Mouse (Mus musculus) inflammation-experienced regulatory T-cells, adult 6 months (primary cell): ENCODE data around the gene Csmd2. TPM values are rescaled to one million over a fixed set of nuclear protein-coding genes. Genes with fewer than 3 reads are reported as not detected.

Experiments
- ATAC-seq: one replicate; pipeline ENCODE4 v1.8.0; 2017
- polyA plus RNA-seq, 3 experiments: library from polyadenylated mRNA; unstranded; fragments of 100-300 nt; shearing (Covaris generic); gene quantifications; one replicate each; pipeline ENCODE4 v1.2.1; 2017

Csmd2 gene
- polyA plus RNA-seq, 3 experiments from 2014 or later = not detected

DNA sequence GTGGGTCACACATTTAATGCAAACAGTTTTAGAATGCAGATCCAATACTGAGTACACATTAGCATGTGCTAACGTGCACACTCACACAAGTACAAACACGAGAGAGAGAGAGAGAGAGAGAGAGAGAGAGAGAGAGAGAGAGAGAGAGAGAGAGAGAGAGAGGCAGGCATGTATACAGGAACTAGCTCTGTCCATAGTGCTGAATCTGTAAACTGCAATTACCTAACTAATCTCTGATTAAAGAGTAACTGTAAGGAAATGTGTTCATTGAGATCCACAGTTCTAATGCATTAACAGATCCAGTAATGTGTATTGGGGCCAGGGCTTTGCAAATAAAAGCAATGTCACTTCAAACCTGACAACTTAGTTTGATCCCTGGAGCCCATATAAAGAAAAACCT lies 257.5 kb downstream of the Csmd2 start:
- no peak for ATAC-seq

DNA sequence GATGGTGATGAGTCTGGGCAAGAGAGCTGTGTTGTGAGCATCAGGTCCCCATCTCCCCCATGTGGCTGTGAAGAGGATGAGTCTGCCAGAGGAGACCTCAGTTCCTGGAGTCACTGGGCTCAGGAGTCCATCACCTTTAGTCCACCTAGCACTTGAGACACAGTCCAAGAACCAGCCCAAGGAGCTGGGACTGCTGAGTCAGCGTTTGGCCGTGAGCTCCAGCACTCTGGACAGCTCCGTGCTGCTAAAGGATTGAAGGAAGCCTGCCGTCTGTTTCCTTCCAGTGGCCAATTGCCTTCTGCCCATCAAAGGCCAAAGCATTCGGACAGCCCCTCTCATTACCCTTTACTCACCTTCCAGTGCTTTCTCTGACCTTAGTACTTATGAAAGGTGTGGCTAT lies 261.0 kb downstream of the Csmd2 start:
- no peak for ATAC-seq

DNA sequence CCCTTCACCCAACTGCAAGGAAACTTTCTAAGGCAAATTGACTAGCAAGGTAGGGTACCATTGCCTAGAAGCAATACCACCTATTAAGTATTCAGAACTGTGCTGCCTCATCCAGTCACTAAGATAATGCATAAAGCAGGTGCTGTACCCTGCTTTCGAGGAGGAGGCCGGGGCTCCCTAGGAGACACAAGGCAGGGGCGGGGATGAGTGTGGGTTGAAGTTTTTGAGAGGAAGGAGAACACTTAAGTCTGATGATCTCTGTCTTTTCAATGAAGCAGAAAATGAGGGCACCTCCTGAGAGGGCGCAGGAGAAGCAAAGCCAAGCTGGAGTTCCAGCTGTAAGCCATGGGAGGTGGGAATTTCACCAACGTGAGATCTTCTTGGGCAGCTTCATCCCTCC lies 271.6 kb downstream of the Csmd2 start:
- ATAC-seq = no peak

DNA sequence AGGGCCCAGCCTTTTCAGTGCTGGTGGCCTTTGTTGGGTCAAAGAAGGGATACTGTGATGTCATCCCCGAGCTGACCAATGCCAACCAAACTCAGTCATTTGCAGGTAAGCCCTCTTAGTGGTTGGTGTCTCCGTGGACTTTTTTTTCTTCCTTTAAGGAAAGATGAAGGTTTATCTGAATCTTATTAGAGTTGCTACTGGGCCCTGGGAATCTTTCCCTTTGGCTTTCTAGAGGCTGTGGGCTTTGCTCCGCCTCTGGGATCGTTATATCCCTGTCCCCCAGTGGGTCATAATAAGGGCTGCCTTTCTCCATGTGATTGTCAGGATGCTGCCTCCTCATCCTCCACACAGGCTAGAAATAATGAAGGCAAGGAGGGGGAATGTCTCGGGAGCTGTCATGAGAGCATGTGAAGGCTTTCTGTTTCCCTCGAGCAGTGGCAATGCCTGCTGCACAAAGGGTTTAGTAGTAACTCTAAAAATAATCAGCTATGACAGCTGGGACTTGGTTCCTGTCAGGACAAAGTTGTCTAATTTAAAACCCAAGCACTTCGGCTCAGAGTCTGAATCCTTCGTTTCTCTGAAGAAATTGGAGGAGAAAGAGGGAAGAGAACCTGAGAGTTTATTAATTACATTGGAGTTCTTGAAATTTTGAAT lies 273.4 kb downstream of the Csmd2 start, which contains the start of gene Hmgb4:
TSS of gene Hmgb4 (minus strand) at position 51 of the 654 bp plus-strand sequence.
- no peak for ATAC-seq

DNA sequence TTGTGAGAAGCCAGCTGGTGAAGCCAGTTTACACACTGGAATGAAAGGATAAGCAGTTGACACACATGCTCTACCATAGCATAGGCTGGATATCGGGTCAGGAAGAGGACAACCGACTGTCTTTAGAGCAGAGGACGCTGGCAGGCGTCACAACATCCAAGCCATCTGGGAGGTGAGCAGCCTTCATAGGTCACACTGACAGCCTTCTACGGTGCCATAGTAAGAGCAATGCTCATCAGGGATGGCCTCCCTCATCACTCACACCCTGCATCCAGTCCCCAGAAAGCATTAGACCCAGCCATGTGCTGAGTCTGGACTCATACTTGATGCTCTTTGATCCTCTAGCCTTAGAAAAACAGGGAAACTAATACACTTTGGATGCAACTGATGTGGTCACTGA lies 276.8 kb downstream of the Csmd2 start:
- no peak for ATAC-seq

DNA sequence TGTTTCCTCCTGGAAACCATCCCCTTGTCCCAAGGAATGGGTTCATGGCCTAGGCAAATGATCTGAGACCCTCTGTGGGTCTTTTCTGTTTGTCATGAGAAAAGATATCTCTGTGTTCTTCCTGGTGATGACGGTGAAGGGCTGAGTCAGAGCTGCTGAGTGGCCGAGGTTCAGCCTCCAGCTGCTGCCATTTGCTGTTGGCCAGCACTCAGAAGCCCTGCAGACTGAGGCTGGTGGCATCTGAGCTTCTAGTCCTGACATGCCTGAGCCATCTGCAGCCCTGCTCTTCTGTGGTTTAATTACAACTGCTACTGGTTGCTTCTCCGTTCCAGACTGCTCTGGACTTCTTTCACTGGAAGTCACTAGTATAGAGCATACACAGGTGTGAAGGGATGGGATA lies 277.7 kb downstream of the Csmd2 start:
- ATAC-seq = no peak

DNA sequence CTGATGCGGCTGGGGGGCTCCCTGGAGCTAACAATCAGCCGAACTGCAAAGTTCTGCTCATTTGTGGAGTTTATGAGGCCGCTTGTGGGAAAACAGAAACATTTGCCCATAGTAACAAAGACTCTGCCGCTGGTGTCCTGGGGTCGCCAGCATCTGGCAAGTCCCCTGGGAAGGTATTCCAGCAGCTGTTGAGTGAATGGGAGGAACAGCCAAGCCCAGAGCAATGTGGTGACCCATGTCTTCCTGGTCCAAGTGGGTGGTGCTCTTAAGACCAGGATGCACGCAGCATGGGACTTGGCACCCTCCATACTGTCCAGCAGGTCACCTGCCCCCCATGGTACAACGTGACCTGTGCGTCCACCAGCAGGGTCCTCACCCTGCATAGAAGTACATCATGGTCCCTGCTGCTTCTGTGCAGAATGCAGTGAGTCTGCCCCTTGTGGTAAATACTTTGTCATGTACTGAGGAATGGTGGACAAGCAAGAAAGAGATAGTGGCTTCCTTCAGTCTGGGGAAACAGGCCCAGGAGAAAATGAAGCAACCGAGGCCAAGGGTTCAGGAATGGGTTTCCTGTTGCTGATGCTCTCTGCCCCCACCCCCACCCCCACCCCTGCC lies 281.7 kb downstream of the Csmd2 start:
- no peak for ATAC-seq

DNA sequence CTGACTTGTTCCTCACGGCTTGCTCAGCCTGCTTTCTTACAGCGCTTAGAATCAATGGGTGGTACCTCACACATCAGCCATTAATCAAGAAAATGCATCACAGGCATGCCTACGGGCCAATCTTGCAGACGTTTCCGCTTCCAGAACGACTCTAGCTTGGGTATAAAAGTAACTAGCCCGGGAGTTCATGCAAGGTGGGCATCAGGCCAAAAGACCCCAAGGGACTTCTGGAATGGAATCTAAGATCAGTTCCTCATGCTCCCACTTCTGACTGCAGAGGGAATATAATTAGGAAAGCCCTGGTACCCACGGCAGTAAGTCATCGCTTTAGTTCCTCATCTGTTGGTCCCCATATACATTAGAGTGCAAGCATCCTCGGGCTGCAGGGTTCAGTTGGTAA lies 282.5 kb downstream of the Csmd2 start:
- ATAC-seq = no peak

DNA sequence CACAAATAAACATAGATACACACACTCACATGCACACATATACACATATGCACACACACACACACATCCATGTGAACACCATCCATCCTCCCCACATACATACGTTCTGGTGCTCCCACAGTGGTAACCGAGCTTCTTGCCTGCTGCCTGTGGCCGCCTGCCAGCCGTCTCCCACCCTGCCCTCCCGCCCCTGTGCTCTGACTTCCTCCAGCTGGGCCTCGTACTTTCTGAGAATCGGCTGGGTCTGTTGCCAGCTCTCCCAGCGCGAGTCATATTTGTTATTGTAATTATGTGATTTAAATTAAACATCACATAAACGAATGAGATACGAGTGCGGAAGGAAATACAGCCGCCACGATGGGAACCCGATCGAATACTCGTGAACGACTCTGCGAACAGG lies 283.3 kb downstream of the Csmd2 start:
- no peak for ATAC-seq

DNA sequence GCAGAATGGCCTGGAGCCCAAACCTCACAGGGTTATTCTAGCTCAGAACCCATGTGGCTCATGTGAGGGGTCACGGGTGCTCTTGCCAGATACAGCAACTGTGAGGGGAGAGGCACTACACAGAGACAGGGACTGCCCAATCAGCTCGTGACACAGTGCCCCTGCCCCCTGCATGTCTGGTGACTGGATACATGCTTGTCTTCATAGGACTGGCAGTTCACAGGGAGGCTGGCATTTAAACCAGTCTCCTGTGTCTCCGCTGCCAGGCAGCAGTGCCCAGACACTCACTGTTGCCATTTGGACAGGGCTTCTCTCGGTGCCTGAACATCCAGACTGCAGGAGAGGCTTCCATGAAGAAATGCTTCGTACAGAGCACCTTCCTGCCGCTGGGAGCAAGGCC lies 284.8 kb downstream of the Csmd2 start:
- ATAC-seq = no peak

DNA sequence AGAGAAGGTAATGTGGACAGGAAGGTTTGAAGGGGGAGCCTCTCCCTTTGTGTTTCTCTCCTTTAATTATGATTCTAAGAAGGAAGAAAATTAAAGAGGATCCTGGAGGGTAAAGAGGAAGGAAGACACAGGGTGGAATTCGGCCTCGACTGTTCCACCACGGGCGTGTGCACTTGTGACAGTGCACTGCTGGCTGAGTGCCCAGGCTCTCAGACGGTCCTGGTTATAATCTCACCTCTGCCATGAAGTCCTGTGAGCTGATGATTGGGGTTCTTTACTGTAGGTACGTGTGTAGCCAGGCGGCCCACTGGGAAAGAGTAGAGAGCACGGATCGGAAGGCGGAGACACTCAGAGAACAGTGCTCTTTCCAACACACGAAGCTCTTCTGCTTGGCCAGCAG lies 285.5 kb downstream of the Csmd2 start:
- no peak for ATAC-seq

DNA sequence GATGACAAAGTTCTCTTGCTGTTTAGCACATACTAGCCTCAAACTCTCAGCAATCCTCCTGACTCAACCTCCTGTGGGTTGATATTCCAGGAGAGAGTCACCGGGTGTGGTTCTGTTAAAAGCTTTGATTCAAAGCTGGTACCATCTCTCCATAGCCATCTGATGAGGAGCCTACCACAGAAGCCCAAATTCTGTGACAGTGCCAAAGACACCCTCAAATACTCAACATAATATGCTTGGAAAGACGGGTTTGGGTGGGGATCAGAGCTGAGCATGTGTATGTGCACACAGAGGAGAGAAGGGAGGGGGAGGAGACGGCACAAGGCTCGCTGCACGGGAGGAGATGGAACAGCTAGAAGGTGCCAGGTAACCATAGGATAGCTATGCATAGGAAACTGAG lies 287.5 kb downstream of the Csmd2 start:
- ATAC-seq = no peak

DNA sequence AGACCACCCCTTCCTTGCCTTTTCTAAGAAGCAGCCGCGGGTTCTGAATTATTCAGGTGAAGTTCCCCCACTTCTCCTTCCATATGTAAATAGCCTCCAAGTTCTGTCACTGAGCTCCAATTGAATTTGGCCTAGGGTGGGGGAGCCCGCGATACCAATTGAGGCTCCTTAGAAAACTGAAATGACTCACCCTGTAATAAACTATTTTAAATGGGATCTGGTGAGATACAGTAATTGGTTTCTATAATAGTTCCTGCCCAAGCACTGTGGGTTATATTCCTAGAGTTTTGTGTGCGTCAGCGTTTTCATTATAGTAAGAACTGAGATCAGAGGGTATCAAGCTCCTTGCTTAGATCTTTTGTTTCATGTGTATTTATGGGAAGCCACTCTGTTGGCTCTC lies 287.9 kb downstream of the Csmd2 start:
- ATAC-seq = no peak

DNA sequence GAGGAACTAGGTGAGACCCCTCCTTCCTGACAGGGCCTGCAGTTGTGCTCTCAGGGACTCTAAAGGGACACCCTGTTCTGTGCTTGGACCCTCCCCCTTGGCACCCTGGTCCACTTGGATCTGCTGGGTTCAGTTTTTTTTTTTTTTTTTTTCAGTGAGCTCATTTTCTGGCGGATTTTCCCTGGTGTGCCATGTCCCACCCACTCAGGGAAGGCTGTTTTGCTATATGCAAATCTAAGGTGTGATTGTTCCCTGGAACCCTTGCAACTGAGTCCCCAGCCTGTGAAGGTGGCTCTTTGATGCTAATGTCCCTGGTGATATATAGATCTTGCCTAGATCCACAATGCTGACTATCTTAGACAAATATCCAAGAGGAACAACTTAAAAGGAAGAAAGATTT lies 297.4 kb downstream of the Csmd2 start:
- no peak for ATAC-seq

DNA sequence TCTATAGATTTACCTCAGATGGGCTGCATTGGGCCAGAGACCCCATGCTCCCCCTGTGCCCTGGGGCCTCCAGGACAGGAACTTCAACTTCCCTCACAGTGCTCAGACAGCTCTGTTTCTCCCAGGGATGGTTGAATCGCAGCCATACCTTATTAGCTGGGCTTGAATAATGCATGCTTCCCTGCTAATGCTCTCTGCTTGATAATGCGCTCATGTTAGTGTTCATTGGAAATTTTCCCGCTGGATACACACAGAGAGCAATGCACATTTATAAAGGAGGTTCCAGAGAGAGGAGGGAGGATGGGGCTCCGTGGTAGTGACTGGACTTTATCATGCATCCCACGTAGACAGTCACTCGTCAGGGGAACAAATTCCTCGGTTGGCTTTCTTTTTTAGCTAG lies 300.4 kb downstream of the Csmd2 start:
- no peak for ATAC-seq

DNA sequence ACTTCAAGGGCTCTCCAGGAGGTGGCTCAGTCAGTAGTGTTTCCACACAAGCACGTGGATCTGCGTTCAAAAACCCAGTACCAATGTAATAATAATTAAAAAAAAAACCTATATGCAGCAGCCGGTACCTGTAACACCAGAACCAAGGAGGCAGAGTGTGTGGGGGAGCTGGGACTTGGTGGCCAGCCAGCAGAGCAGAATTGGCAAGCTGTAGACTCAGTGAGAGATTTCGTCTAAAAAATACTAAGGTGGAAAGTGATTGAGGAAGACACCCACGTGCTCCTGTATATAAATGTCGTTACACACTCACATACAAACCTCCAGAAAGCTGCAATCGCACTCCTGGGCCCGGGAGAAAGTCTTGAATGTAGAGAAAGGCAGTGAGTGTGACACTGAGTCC lies 316.4 kb downstream of the Csmd2 start:
- ATAC-seq = no peak

DNA sequence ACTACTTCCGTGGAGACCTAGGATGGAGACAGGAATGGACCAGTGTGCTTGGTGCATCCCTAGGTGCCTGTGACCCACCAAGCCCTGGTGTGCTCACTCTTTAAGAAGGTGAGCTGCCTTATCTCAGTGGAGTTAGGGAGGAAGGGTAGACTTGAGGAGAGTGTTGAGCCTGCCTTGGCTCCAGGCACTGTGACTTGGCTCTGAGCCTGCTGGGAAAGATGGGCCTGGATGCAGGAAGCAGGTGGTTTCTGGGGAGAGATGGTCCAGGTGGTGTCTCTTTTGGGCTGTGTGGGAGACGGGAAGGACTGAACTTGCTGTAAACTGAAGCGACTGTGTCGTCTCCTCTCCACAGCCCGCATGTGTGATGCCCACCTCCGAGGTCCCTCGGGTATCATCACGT lies 318.4 kb downstream of the Csmd2 start:
- ATAC-seq = no peak

DNA sequence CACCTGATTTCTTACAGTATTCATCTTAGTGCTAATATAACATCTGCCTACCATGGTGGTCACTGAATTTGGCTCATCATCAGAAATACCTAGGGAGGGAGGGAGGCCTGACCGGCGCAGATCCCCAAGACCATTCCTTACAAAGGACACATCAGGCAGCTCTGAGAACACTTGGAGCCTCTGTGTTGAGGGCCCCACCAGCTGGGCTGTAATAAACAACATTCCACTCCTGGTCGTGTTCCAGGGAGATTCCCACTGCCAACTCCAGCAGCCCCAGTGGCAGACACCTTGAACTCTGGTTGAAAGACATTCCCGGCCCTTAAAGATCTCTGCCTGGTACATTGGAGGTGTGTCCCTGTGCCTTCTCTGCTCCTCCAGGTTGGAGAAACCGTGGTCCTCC lies 327.7 kb downstream of the Csmd2 start:
- ATAC-seq = no peak

DNA sequence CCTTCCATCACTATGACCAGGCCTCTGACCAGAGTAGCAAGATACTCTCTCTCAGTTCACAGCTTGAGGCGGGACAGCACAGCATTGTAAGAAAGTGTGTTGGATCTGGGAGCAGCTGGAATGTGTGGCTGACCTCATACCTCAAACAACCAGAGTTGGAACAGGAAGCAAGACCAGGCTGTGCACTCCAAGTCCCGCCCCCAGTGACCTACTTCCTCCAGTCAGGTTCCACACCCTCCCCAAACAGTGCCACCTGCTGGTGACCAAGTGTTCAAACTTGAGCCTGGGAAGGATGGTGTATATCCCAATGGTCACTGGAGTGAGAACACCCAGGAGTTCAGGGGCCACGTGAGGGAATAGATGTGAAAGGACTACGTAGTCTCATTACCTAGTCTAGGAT lies 330.3 kb downstream of the Csmd2 start:
- ATAC-seq = no peak

DNA sequence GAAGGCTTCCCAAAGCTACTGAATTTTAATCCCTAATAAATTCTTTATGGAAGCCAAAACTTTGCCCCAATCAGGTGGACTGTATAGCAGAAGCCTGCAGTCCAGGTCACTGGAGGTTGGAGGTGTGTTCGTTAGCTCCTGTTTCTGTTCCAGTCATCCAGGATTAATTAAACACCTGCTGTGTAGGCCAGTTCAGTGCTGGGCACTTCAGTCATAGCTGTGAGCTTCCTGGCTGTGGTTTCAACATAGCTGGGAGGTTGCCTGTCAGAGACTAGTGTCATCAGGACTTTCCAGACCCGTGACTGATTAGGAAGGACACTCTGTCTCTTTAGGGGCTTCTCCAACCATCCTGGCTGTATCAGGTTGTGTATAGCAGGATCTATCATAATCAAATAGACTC lies 337.9 kb downstream of the Csmd2 start:
- no peak for ATAC-seq

DNA sequence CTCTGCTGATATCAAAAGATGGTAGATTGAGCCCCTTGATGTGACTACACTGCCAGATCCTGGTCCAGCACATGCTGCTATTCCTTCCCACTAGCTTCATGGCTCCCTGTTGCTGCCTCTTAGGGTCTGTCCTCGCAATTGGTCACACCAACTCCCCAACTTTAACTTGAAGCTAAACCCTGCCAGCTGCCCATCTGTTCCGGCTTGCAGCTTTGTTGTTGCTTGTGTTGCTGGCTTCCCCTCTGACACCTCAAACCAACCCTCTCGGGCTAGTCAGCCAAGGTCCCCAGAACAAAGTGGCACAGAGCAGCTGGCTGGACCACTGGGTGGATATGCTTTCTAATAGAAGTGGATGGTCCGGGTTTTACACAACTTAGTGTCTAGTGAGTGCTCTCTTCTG lies 339.1 kb downstream of the Csmd2 start:
- ATAC-seq = no peak

DNA sequence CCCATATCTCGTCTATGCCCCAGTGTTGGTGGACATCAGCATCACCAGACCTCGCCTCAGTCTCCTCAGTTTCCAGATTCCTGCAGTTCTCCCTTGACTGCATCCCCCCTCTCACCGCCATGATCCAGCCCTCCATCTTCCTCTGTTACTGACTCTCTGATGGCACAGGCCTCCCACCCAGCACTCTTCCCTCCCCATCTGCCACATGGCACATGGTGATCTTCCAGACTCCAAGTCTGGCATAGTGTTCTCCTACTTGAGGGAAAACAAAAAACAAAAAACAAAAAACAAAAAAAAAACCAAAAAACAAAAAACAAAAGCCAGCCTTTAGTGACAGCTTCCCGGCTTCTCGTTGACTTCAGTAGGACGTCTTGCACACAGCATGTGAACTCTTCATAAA lies 339.8 kb downstream of the Csmd2 start:
- no peak for ATAC-seq

DNA sequence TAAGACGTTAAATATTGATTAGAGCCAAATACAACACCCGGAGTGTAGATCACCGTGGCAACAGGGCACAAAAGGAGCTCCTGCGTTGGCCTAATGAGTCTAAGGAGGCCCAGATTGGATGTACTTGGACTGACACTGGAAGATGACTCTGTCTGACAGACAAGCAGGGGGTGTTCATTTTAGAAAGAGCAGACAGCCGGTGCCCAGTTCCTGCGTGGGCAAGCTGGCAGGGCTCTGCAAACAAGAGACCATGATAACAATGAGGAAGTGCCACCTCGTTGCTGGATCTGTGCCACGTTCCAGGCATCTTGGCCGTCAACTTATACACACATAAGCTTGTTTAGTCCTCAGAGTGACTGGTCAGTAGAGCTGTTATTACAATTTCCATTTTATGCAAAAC lies 342.9 kb downstream of the Csmd2 start:
- ATAC-seq = no peak

DNA sequence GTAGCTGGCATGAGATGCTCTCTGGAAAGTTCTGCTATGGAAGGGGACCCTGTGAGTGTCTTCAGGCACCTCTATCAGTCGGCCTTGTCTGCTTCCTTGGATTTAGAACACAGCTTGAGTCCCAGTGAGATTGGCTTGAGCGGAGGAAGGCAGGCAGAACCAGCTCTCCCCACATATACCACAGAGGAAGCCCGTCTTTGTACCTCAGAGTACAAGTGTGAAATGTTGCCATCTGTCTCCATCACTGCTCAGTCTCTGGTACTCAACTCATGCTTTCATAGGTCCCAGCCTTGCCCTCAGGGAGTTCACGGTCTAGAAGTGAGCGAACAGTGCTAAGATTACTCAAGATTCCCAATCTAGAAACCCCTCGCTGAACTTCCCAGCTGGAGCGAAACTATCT lies 352.8 kb downstream of the Csmd2 start:
- no peak for ATAC-seq

DNA sequence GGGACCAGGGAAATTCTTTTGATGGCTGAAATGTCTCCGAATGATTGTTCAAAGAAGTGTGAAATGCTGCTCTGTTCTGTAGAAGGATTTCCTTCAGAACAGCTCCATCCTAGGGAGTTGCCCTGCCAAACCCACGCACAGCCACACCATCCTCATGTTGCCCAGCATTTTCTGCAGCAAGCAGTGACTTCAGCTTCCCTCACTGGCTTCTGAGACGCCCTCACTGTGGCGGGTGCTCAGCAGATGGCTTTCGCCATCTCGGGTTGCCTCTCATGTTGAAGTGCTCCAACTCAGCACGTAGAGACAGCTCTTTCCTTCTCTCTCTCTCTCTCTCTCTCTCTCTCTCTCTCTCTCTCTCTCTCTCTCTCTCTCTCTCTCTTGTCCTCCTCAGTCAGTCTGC lies 353.7 kb downstream of the Csmd2 start:
- no peak for ATAC-seq
